Mouse (Mus musculus): ENCODE results near the gene Bex1. TPM values are rescaled to one million over a fixed set of nuclear protein-coding genes. Genes with fewer than 3 reads are reported as not detected.
"Not testable (repeated sequence)": the region's sequence is repeated elsewhere in the genome, so short reads cannot be mapped to it uniquely, and the experiment has no call there.

Bex1 gene
- polyA plus RNA-seq (2016; fragmentation: Nextera tagmentation; extraction: Ambion mirVana), result 117 and 121 TPM in 2 replicates

DNA sequence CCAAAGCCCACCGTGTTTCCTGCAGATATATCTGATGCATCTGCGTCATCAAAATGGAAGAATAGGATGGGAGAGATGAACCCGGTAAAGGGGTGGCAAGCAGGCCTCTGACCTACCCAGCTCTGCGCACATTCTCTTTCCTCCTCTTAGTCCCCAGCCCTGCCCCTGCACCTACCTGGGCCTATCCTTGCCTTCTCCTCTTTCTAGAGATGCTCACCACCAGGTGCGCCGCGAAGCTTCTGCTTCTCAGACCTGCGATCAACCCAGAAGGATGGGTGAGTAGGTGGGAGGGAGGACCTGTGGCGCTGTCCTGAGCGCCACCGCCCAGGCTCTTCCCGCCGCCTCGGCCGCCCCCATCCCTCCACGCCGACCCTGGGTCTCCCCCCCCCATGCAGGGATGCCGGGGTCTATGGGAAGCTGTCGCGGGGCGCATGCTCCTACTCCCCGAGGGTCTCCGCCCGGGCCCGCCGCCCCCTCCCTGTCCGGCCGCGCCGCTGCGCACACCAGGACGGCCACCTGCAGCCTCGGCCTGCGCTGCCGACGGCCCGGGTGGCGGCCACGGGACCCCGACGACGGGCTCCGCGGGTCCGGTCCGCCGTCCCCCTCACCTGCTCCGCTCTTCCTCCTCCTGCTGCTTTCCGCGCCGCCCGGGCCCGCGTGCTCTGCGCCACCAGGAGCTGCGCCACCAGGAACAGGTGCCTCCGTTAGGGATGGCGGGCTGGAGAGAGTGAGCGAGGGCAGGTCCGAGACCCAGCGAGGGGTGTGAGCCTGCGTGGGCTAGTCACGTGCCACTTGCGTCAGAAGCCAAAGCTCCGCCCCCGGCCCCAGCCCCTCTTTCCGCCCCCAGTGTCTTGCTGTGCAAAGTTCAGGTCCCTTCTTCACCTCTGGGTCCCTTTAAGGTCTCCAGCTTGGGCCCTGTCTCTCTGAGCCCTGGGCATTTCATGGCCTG, at the start of gene Bex1, which contains the start of gene Tceal7:
TSS of gene Bex1 (minus strand) at position 785 of the 949 bp plus-strand sequence.
TSS of gene Tceal7 (plus strand) at position 51 of the 949 bp plus-strand sequence.
- H3K9me3 ChIP-seq; H3K27ac ChIP-seq; H3K36me3 ChIP-seq; H3K27me3 ChIP-seq (replicated peaks); H3K4me1 ChIP-seq: not testable (repeated sequence)
- ATAC-seq (ENCODE audit: low FRiP score, low read depth), result peak; percentile 90
- 22% methylated on average over 16 of the region's 67 CpGs for WGBS
- Histone ChIP-seq H3K4me3 (peak within 1 kb of the TSS; percentile 41), H3K9ac (0 out of 2 replicates have a peak within 1 kb of the TSS, but pooled peaks have one; percentile 29), H3K4me2 (replicated peaks) (peak within 1 kb of the TSS; percentile 53)

DNA sequence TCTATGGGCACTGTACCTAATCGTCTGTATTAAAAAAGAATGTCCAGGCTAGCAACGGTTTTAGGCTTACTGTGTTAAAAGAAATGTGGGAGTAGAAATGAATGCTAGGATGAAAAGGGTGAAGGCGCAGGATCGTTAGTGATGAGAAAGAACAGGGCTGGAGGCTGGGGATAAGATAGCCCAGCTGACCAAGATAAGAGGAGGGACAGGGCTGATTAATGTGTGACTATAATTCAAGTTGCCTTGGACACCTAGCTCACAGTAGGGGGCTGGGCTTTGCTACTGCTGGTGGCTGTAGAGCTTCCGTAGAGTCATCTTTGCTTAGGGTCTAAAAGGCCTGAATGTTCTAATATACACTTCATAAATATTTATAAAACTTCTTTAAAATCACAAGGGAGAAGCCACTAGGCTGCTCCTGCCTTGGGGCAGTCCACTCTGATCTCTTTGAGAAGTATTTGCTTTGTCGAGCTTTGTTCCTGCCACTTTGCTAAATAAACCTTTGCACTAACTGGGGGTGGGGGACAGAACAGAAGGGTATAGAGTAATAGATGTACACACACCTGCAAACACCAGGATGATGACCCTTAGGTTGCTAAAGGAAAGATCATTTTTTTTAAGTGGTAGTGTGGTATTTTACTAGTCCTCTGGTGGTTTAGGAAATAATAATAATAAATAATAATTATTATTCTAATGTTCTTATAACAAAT, 36.9 kb upstream of the Bex1 start:
- H3K9ac ChIP-seq, result no peak overlapping the region
- 63% methylated on average over 6 of the region's 6 CpGs for WGBS
- no peak overlapping the region for H3K27ac ChIP-seq
- H3K9me3 ChIP-seq, result no peaks in the 10 kb centered on the region
- H3K4me1 ChIP-seq, result no peaks in the 10 kb centered on the region
- no peaks in the 10 kb centered on the region for H3K27me3 ChIP-seq (replicated peaks)
- H3K4me2 ChIP-seq (replicated peaks), result no peak overlapping the region
- H3K4me3 ChIP-seq, result no peak overlapping the region
- no peaks in the 10 kb centered on the region; the same call in 1 of the 2 replicates for H3K36me3 ChIP-seq
- no peak for ATAC-seq (ENCODE audit: low FRiP score, low read depth)

DNA sequence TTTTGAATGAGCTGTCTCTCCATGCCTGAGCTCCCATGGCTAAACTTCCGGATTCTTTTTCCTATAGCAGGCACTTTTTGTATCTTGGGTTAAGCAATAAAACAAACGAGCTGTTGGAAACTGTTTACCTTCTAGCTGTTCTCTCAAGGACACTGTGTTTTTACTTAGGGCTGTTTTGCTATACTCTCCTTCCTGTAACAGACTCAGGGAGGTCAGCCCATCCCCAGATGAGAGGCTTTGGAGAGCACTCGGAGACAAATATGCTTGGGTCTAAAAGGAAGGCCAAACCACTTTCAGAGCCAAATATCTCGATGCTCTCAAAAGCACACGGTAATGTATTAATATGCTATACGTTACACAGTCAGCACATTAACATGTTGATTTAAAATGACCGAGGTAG, 34.4 kb upstream of the Bex1 start:
- Histone ChIP-seq H3K4me2 (replicated peaks) (no peak overlapping the region), H3K9me3 (no peaks in the 10 kb centered on the region), H3K27ac (no peak overlapping the region), H3K9ac (no peak overlapping the region), H3K4me1 (no peaks in the 10 kb centered on the region; the same call in 1 of the 2 replicates), H3K36me3 (no peaks in the 10 kb centered on the region; the same call in 1 of the 2 replicates), H3K4me3 (no peak overlapping the region), H3K27me3 (replicated peaks) (no peaks in the 10 kb centered on the region)
- WGBS, result 84% methylated on average over 7 of the region's 7 CpGs
- no peak for ATAC-seq (ENCODE audit: low FRiP score, low read depth)

DNA sequence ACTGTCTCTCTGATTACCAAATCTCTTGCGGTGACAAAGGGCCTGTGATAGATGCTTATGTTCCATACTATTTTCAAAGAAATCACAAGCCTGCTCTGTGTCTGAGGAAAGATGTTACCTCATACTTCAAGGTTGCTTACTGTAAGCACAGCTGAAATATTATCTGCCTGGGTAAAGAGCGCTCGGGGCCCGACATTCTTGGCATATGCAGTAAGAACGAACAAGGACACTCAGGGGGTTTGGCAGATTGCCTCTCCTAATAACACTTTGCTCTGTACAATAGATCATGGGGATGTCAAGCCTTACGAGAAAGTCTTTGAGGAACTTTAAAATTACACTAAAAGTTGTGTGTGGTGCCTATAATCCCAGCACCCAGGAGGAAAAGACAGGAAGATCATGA, 33.5 kb upstream of the Bex1 start:
- no peak overlapping the region for H3K4me2 ChIP-seq (replicated peaks)
- no peaks in the 10 kb centered on the region; the same call in 1 of the 2 replicates for H3K4me1 ChIP-seq
- no peak overlapping the region for H3K27ac ChIP-seq
- no peak for ATAC-seq (ENCODE audit: low FRiP score, low read depth)
- H3K9ac ChIP-seq, result no peak overlapping the region
- H3K36me3 ChIP-seq, result no peaks in the 10 kb centered on the region; the same call in 1 of the 2 replicates
- H3K27me3 ChIP-seq (replicated peaks), result no peaks in the 10 kb centered on the region
- no peak overlapping the region for H3K4me3 ChIP-seq
- no peaks in the 10 kb centered on the region for H3K9me3 ChIP-seq
- WGBS, result 82% methylated on average over 6 of the region's 6 CpGs

DNA sequence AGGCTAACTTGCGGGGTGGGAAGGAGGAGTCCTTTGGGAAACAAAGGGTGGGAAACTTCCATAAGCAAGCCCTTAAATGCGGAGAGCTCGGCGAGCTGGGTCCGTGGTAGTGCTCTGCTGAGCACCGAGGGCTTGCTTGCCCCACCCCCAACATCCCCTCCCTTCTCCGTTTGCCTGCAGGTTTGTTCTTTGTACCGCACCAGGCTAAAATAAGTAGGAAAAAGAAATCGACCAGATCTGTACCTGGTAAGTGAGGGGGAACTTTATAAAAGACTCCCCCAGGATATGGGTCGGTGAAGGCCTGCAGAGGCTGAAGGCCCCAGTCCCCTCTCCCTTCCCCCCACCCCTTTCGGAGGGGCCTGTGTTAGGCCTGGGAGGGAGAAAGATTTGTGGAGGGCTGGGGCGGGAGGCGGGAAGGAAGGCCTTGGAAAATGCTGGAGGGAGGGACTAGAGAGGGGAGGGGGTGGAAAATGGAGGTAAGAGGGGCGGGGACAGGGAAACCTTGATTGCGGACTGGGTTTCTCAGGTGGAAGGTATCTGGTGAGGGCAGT, 30.3 kb upstream of the Bex1 start:
- H3K4me2 ChIP-seq (replicated peaks), result peak overlapping the region; percentile 56
- 26% methylated on average over 14 of the region's 15 CpGs for WGBS
- H3K36me3 ChIP-seq, result no peaks in the 10 kb centered on the region; the same call in 1 of the 2 replicates
- H3K27ac ChIP-seq, result 0 out of 2 replicates have a peak overlapping the region, but pooled peaks have one; percentile 12
- ATAC-seq (ENCODE audit: low FRiP score, low read depth), result peak; percentile 79
- no peaks in the 10 kb centered on the region for H3K9me3 ChIP-seq
- H3K9ac ChIP-seq, result peak overlapping the region; percentile 60
- peak overlapping the region; percentile 55 for H3K4me3 ChIP-seq
- H3K27me3 ChIP-seq (replicated peaks), result no peaks in the 10 kb centered on the region
- no peaks in the 10 kb centered on the region; the same call in 1 of the 2 replicates for H3K4me1 ChIP-seq

DNA sequence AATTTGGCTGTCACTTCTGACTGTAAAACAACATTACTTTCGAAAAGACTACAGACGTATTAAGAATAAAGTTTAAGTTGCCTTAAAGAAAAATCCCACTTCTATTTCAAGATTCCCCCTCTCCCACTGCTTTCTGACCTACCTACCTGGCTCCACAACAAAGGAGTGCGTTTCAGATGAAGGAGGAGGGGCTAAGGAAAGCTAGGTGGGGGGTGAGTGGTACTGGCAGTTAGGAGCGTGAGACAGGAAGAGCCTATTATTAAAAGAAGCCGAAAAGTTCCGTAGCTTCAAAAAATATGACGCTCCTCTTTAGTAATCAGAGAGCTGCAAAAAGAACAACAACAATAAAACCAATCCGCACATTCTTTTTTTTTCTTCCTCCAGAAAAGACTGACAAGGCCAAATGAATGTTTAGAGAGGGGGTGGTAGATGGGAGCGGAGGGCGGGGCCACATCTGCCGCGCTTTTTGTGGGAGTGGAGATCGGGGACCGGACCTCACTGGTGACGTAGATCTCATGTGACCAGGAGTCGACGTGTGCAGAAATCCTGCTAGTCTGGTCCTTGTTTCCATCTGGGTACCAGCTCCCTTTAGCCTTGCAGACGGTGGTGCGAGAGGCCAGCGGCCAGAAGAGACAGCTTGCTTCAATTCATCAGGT, 29.4 kb upstream of the Bex1 start, which contains the start of gene Tceal9:
TSS of gene Tceal9 (plus strand) at position 506 of the 656 bp plus-strand sequence.
- H3K9ac ChIP-seq, result peak within 1 kb of the TSS; percentile 60
- H3K27ac ChIP-seq, result 0 out of 2 replicates have a peak within 1 kb of the TSS, but pooled peaks have one; percentile 12
- H3K27me3 ChIP-seq (replicated peaks), result no peaks in the 10 kb centered on the region
- 34% methylated on average over 20 of the region's 20 CpGs for WGBS
- ATAC-seq (ENCODE audit: low FRiP score, low read depth), result peak; percentile 95
- H3K9me3 ChIP-seq, result no peaks in the 10 kb centered on the region
- H3K4me1 ChIP-seq, result no peaks in the 10 kb centered on the region; the same call in 1 of the 2 replicates
- H3K4me2 ChIP-seq (replicated peaks), result peak within 1 kb of the TSS; percentile 56
- no peaks in the 10 kb centered on the region; the same call in 1 of the 2 replicates for H3K36me3 ChIP-seq
- H3K4me3 ChIP-seq, result peak within 1 kb of the TSS; percentile 55

DNA sequence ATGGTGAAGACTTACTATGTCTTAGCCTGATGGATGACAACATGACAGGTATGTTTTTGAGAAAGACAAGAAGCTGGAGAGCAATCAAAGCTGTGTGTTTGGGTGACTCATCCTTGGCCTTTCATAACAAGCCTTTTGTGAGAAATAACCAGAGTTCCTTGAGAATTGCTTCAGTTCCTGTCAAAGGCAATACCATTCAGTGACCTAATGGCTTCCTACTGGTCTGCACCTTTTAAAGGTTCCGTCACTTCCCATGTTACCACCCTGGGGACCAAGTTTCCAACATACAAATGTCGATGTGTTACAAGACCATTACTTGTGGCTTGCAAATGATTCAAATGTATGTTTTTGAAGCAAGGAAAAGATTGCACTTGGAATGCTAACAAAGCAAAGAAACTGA, 27.9 kb upstream of the Bex1 start:
- H3K27ac ChIP-seq, result no peak overlapping the region
- no peak overlapping the region for H3K4me2 ChIP-seq (replicated peaks)
- no peaks in the 10 kb centered on the region; the same call in 1 of the 2 replicates for H3K36me3 ChIP-seq
- H3K9ac ChIP-seq, result no peak overlapping the region
- H3K4me3 ChIP-seq, result no peak overlapping the region
- no peak for ATAC-seq (ENCODE audit: low FRiP score, low read depth)
- WGBS, result 90% methylated on average over 2 of the region's 2 CpGs
- H3K27me3 ChIP-seq (replicated peaks), result no peaks in the 10 kb centered on the region
- no peaks in the 10 kb centered on the region for H3K9me3 ChIP-seq
- H3K4me1 ChIP-seq, result no peaks in the 10 kb centered on the region; the same call in 1 of the 2 replicates

DNA sequence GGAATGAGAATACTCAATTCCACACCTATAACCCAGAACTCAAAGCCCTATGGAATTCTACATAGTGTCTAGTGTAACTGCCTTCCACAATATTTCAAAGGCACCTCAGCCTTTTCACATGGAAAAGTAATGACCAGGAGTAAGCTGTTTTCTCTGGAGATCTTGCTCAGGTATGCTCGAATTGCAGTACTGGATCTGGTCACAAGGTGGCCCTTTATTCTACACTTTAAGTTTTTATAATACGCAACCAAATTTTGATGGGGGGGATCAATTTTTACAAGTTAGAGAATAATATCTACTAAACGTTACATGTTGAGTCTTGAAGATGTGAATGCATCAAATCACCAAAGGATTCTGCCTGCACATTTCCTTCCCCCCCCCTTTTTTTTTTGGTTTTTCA, 22.8 kb upstream of the Bex1 start:
- no peak overlapping the region for H3K4me3 ChIP-seq
- no peak overlapping the region for H3K9ac ChIP-seq
- no peak for ATAC-seq (ENCODE audit: low FRiP score, low read depth)
- no peaks in the 10 kb centered on the region for H3K9me3 ChIP-seq
- no peaks in the 10 kb centered on the region for H3K27me3 ChIP-seq (replicated peaks)
- H3K27ac ChIP-seq, result no peak overlapping the region
- 37% methylated on average over 3 of the region's 3 CpGs for WGBS
- H3K4me1 ChIP-seq, result no peaks in the 10 kb centered on the region
- no peaks in the 10 kb centered on the region for H3K36me3 ChIP-seq
- no peak overlapping the region for H3K4me2 ChIP-seq (replicated peaks)

DNA sequence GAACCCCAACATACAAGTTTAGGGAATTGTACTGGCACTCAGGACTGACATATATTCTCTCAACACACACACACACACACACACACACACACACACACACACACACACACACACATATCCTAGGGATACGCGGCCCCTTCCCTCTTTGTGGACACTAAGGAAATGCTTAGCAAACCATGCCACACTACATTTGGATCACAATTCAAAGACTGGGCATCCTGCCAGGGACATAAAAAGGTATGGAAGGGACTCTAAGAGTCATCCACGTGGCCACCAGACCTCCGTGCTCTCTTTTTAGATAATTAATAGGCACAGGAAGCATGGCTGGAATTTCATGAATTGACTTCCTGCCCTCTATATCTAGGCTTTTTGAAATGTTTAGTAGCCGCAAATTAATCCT, 12.5 kb upstream of the Bex1 start:
- H3K27me3 ChIP-seq (replicated peaks), result no peaks in the 10 kb centered on the region
- H3K4me1 ChIP-seq, result no peaks in the 10 kb centered on the region
- H3K9ac ChIP-seq, result no peak overlapping the region
- no peak overlapping the region for H3K27ac ChIP-seq
- H3K36me3 ChIP-seq, result no peaks in the 10 kb centered on the region
- no peak overlapping the region for H3K4me2 ChIP-seq (replicated peaks)
- WGBS, result 51% methylated on average over 5 of the region's 5 CpGs
- no peak overlapping the region for H3K4me3 ChIP-seq
- no peaks in the 10 kb centered on the region for H3K9me3 ChIP-seq
- ATAC-seq (ENCODE audit: low FRiP score, low read depth), result no peak

DNA sequence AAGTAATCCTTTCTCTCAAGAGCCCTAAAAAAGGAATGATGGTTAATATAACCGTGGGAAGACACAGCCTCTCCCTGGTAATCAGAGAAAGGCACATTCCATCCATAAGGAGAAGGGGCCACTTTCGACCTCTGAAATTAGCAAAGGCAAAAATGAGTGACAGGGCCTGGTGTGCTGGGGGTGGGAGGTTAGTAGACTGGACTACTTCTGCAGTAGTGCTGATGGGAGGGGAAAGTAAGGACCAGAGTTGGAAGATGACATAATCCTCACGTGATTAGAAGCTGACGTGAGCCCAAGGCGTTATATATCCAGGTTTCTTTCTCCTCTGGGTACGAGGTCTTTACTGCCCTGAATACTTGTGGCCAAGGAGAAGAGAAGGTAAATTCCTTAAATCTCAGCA, 8.4 kb upstream of the Bex1 start:
- H3K27ac ChIP-seq, result no peak overlapping the region
- H3K4me2 ChIP-seq (replicated peaks), result no peak overlapping the region
- H3K27me3 ChIP-seq (replicated peaks), result no peaks in the 10 kb centered on the region
- H3K9me3 ChIP-seq, result no peaks in the 10 kb centered on the region
- H3K4me3 ChIP-seq, result no peak overlapping the region
- 73% methylated on average over 6 of the region's 6 CpGs for WGBS
- H3K36me3 ChIP-seq, result no peaks in the 10 kb centered on the region
- H3K4me1 ChIP-seq, result no peaks in the 10 kb centered on the region
- ATAC-seq (ENCODE audit: low FRiP score, low read depth), result no peak
- H3K9ac ChIP-seq, result no peak overlapping the region

DNA sequence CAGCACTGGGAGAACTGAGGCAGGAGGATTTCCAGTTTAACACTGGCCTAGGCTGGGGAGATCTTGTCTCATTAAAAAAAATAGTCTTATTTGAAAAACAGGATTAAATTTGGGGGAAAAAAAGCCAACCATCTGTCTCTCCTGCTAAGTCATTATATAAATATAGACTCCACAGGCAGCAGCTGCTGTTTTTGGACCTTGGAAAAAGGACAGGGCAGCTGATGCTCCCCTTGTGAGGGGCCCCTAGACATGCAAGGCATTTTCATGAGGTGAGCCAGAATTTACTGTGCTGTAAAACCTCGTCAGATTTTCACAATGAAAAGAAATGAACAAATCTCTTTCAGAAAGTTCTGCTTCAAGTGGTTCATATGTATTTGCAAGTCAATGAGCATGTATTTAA, 990 bp upstream of the Bex1 start:
- Histone ChIP-seq H3K4me2 (replicated peaks) (no peak overlapping the region), H3K9ac (no peak overlapping the region), H3K9me3 (no peaks in the 10 kb centered on the region), H3K4me1 (no peaks in the 10 kb centered on the region), H3K36me3 (no peaks in the 10 kb centered on the region), H3K27ac (no peak overlapping the region), H3K27me3 (replicated peaks) (no peaks in the 10 kb centered on the region), H3K4me3 (no peak overlapping the region)
- ATAC-seq (ENCODE audit: low FRiP score, low read depth), result no peak
- 50% methylated on average over 1 of the region's 1 CpGs for WGBS

Data from neural tube, embryonic 12.5 days (tissue).